Mouse (Mus musculus) heart, embryonic 15.5 days (tissue): ENCODE measurements around the gene Glt1d1. TPM values are rescaled to one million over a fixed set of nuclear protein-coding genes. Genes with fewer than 3 reads are reported as not detected.
A peak's percentile ranks its signal among the peaks of the same experiment; 100 is the strongest.

ENCODE experiments used
- ATAC-seq: fragments of 200-750 bp; cut with Nextera tagmentation; replicated peaks from 2 replicates; pipeline ENCODE4 v1.8.0; 2017; ENCODE audit warnings: low read depth, moderate TSS enrichment; ENCODE audit not compliant: insufficient number of reproducible peaks, insufficient read depth, low FRiP score
- H3K27ac ChIP-seq: fragments of 300-500 bp; sonication (generic); 2 replicates; pipeline ENCODE4 v1.5.1; 2015; ENCODE audit warnings: mild to moderate bottlenecking, inconsistent platforms
- H3K27me3 ChIP-seq: fragments of 300-500 bp; sonication (generic); 2 replicates; pipeline ENCODE4 v1.6.1; 2015; ENCODE audit warnings: inconsistent platforms
- H3K36me3 ChIP-seq: fragments of 300-500 bp; sonication (generic); 2 replicates; pipeline ENCODE4 v1.6.1; 2015; ENCODE audit warnings: mild to moderate bottlenecking, inconsistent platforms
- H3K4me1 ChIP-seq: fragments of 300-500 bp; sonication (generic); replicated peaks from 2 replicates; pipeline ENCODE4 v1.6.1; 2015; ENCODE audit warnings: inconsistent platforms
- H3K4me2 ChIP-seq: fragments of 300-500 bp; sonication (generic); 2 replicates; pipeline ENCODE4 v1.6.1; 2015; ENCODE audit warnings: inconsistent platforms, mild to moderate bottlenecking, moderate library complexity
- H3K4me3 ChIP-seq: fragments of 300-500 bp; sonication (generic); 2 replicates; pipeline ENCODE4 v1.5.1; 2015; ENCODE audit warnings: mild to moderate bottlenecking, inconsistent platforms
- H3K9ac ChIP-seq: fragments of 300-500 bp; sonication (generic); 2 replicates; pipeline ENCODE4 v1.6.1; 2015; ENCODE audit warnings: mild to moderate bottlenecking, inconsistent platforms
- H3K9me3 ChIP-seq: fragments of 300-500 bp; sonication (generic); replicated peaks from 2 replicates; pipeline ENCODE4 v1.6.1; 2016; ENCODE audit warnings: inconsistent platforms
- WGBS: fragments of 180-500 bp; shearing (Covaris S2); methylation state at CpG from one replicate; pipeline ENCODE4 v1.1.7; 2015; ENCODE audit warnings: mixed read lengths; 5-methylcytosine and 5-hydroxymethylcytosine counted together
- polyA plus RNA-seq: library from polyadenylated mRNA; unstranded; fragments of >200 nt; fragmentation: Nextera tagmentation; extraction: Ambion mirVana; gene quantifications from 2 replicates; pipeline ENCODE4 v1.2.1, GENCODE M21; 2015

Glt1d1 gene
- polyA plus RNA-seq, 1 experiment from 2014 or later: not detected

- Histone ChIP-seq H3K27ac (no peak overlapping the region), H3K4me1 (peaks cover 3% of the 10 kb centered on the region; the same call in 1 of the 2 replicates), H3K9me3 (no peaks in the 10 kb centered on the region; the same call in 1 of the 2 replicates), H3K4me2 (peak overlapping the region; percentile 39), H3K9ac (no peak overlapping the region), H3K27me3 (no peaks in the 10 kb centered on the region), H3K36me3 (no peaks in the 10 kb centered on the region), H3K4me3 (no peak overlapping the region)
- ATAC-seq: no peak
- WGBS: 15% methylated on average over 20 of the region's 20 CpGs
Observed at GRCm38 (mm10) chr5:127751262-127751975, 119.4 kb downstream of the Glt1d1 start.

DNA sequence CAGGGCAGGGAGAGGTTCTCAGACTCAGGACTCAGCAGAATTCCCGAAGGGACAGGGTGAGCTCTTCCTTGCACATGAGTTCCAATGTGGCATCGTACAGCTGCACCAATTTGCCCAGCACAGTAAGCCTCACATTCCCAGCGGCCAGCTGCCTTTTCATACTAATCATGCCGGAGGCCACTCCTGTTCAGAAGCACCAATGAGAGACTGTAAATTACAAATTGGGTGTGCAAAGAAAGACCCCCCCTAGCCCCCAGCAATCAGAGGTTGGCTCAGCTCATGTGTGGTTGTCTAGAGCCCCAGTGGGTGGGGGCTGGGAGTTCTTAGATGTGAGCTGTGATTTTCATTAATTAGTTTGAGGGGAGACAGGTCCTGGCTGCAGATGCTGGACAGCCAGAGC, 123.5 kb downstream of the Glt1d1 start:
- no peaks in the 10 kb centered on the region for H3K27me3 ChIP-seq
- no peaks in the 10 kb centered on the region for H3K36me3 ChIP-seq
- H3K4me3 ChIP-seq: no peak overlapping the region
- H3K9me3 ChIP-seq: no peaks in the 10 kb centered on the region; the same call in 1 of the 2 replicates
- no peak overlapping the region for H3K27ac ChIP-seq
- H3K4me1 ChIP-seq: peaks cover 3% of the 10 kb centered on the region; the same call in 1 of the 2 replicates
- no peak for ATAC-seq
- no peak overlapping the region for H3K4me2 ChIP-seq
- WGBS: 71% methylated on average over 4 of the region's 4 CpGs
- no peak overlapping the region for H3K9ac ChIP-seq

- H3K9me3 ChIP-seq: no peaks in the 10 kb centered on the region; the same call in 1 of the 2 replicates
Observed at GRCm38 (mm10) chr5:127756011-127756410, 123.9 kb downstream of the Glt1d1 start.

GRCm38 (mm10) chr5:127756671-127757423, 124.8 kb downstream of the Glt1d1 start:
- H3K27me3 ChIP-seq: no peaks in the 10 kb centered on the region
- no peak for ATAC-seq
- no peak overlapping the region for H3K4me2 ChIP-seq
- H3K9ac ChIP-seq: no peak overlapping the region
- no peaks in the 10 kb centered on the region for H3K4me1 ChIP-seq
- H3K9me3 ChIP-seq: no peaks in the 10 kb centered on the region; the same call in 1 of the 2 replicates
- H3K27ac ChIP-seq: no peak overlapping the region
- WGBS: 73% methylated on average over 4 of the region's 4 CpGs
- H3K4me3 ChIP-seq: no peak overlapping the region
- no peaks in the 10 kb centered on the region for H3K36me3 ChIP-seq

More at GRCm38 (mm10) chr5:127756011-127756410, 123.9 kb downstream of the Glt1d1 start:
- no peak overlapping the region for H3K9ac ChIP-seq
- no peak overlapping the region for H3K4me3 ChIP-seq
- WGBS: 76% methylated on average over 3 of the region's 3 CpGs
- H3K4me1 ChIP-seq: peaks cover 3% of the 10 kb centered on the region; the same call in 1 of the 2 replicates
- no peak overlapping the region for H3K4me2 ChIP-seq
- H3K27me3 ChIP-seq: no peaks in the 10 kb centered on the region
- no peaks in the 10 kb centered on the region for H3K36me3 ChIP-seq
- no peak for ATAC-seq
- no peak overlapping the region for H3K27ac ChIP-seq

DNA sequence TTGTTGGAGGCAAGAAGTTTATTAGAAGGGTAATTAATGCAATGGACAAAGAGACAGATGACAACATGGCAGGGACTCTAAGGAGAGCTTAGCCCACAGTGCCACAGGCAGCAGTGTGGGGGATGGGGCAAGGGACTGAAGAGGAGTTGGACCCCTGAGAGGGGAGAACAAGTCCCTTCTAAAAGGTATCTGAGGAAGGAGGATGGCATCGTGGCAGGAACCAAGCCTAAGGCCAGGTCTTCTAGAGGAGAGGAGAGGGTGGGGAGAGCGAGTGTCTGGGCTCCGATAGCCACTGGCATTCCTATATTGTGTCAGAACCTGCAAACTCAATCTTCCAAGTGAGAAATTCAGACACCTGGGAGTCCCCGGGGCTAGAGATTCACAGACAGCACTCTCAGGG, 126.5 kb downstream of the Glt1d1 start:
- 69% methylated on average over 4 of the region's 4 CpGs for WGBS
- H3K27ac ChIP-seq: no peak overlapping the region
- H3K9ac ChIP-seq: no peak overlapping the region
- no peak overlapping the region for H3K4me3 ChIP-seq
- no peak for ATAC-seq
- no peaks in the 10 kb centered on the region; the same call in 1 of the 2 replicates for H3K9me3 ChIP-seq
- no peaks in the 10 kb centered on the region for H3K4me1 ChIP-seq
- no peaks in the 10 kb centered on the region for H3K36me3 ChIP-seq
- no peak overlapping the region for H3K4me2 ChIP-seq
- no peaks in the 10 kb centered on the region for H3K27me3 ChIP-seq

Other genes with a start within 250 kb of the Glt1d1 start
- gene Slc15a4, start 635 bp downstream of the Glt1d1 start, polyA plus RNA-seq: 16.6 and 20.5 TPM in 2 replicates